Mouse (Mus musculus): ENCODE results near the gene Mta1.
A peak's percentile ranks its signal among the peaks of the same experiment; 100 is the strongest.

Mta1 gene

DNA sequence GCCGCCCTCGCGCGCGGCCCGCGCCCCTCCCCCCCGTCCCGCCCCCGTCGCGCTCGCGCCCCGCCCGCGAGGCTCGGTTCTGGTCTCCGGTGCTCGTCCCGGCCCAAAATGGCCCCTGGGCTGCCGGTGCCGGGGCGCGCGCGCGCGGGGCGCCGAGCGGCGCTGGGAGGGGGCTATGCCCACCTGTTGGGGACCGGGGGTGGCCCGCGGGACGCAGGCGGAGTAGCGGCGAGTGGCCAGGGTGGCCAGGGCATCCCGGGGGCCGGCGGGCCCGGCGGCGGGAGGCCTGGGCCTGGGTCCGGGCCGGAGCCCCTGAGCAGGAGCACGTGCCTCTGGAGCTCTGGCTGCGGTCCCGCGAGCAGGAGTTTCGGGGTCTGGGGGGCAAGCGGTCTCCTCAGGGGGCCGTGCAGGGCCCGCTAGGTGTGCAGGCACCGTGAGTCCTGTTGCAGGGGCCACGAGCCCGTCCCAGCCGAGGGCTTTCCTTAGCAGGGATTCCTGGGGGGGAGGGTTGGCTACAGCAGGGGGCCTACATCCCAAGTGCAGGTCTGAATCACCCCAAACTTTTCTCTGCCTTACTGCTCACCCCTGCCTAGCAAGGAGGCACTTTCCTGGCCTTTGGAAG, 563 bp downstream of the Mta1 start:
- no peak for DNase-seq (ENCODE audit: low read depth)

DNA sequence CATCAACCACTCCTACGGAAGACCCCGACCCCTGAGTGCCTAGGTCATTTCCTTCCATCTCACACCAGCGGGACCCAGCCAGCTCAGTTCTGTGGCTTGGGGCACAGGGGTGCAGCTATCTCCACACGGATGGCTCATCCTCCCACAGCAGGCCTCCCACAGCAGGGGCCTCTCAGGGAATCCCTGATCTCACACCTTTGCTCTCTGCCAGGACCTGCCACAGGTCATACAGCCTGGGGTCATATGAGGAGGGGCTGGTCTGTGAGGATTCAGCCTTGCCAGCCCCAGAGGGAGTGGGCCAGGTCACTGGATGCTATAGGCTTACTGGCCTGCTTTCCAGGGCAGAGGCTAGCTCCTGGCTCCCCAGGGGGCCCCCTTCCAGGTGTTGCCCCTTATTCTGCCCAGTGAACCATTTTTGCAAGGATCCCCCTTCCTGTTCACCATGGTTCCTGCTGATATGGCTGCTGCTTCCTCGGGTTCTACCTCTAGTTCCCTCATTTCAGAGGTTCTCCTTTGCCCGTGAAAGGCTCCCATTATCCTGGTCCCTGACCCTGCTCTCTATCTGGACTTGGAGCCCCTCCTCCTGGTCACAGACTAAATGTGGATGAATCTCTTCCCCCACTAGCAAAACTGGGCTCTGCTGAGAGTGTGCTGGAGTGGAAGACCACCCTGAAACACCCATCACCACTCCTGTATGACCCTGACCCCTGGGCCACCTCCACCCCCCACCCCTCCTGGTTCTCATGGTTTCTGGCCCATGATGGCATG, 1.6 kb downstream of the Mta1 start:
- no peak for DNase-seq (ENCODE audit: low read depth)

DNA sequence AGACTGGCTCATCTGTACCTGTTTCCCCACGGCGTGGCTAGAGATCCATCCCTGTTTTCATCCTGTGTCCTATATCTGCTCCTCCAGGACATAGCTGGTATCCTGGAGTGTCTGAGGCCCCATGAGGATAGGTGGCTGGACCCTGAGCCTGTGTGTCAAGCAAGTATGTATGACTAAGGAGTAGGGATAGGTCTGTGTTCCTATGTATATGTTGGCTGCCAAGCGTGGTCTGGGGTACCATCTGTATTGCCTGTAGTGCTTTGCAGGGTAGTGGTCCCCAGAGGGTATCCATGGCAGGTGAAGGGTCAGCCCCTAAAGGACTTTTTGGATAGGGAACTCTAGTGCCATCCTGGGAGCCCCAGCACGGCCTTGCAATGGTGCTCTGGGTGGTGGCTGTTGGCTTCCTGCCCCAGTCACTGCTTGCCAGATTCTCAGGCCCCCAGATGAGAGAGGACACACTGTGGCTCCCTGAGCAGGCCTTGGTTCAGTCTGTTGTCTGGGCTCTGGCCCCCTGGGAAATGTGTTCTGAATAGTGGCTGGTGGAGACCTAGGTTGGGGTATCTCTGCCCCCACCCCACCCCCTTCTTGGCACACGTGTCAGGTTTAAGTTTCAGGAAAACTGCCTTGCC, 2.5 kb downstream of the Mta1 start:
- no peak for DNase-seq (ENCODE audit: low read depth)

DNA sequence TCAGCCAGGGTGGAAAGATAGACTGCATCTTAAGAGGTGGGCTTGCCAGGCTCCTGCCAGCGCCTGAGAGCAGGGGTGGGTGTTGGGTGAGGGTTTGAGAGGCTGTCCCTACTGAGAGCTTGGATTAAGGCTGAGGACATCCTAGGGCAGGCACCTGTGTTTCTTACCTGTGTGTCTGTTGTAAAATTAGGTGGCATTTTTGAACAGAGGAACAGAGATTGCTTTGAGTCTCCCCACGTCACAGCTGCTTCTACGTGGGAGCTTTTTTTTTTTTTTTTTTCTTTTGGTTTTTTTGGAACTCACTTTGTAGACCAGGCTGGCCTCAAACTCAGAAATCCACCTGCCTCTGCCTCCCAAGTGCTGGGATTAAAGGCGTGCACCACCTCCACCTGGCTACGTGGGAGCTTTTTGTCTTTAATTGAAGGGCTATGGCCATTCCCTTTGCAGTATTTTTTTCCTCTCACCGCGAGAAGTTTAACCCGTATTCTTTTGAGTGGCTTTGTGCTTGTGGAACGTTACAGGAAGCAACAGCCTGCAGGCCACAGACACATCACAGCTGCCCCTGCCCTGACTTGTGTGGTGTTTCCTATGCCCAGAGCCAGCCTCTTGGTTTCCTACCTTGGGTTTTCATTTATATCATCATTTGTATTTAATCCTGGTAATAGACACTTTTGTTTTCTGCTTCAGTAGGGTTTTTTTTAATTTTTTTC, 3.3 kb downstream of the Mta1 start:
- no peak for DNase-seq (ENCODE audit: low read depth)

DNA sequence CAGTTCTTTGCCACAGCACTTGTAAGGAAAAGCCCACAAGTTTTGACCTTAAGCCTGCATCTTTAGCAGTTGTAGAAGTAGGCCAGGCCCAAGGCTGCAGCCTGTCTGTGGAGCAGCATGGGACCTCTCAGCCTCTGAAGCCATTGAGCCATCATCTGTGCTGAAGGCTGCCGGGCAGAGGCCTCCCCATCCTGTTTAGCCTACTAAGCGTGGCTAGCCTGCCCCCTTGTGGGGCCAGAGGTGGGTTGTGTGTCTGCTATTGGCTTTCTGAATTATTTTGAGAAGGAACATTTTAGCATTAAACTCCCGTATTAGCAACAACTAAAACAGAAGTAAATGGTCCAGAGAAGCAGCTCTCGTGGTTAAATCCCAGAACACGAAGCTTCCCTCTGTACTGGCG, 4.4 kb downstream of the Mta1 start:
- DNase-seq (ENCODE audit: low read depth): peak; percentile 55

DNA sequence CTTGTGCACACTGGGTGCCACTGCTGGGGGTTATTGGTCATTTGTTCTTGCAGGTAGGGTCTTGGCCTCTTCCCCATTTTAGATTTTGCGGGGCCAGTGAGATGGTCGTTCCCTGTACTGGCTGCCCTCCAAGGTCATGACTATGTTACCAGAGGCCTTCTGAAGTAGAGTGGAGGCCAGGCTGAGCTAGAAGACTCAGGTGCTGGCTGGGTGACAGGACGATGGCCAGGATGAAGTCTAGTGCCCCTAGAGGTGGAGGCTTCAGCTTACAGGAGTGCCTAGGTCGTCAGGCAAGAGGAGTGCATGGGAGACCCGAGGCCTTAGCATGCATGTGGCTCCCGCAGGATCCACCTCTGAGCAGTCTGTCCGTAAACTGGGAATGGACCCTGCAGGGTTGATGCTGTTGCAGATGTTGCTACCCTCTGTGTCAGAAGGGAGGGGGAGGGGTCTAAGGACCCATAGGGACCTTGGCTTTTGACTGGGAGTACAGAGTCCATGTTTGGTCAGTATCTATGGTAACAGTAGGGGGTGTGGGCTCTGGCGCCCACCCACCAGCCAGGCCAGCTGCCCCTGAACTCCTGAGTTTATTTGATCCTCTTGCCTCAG, 5.9 kb downstream of the Mta1 start:
- DNase-seq (ENCODE audit: low read depth): no peak

DNA sequence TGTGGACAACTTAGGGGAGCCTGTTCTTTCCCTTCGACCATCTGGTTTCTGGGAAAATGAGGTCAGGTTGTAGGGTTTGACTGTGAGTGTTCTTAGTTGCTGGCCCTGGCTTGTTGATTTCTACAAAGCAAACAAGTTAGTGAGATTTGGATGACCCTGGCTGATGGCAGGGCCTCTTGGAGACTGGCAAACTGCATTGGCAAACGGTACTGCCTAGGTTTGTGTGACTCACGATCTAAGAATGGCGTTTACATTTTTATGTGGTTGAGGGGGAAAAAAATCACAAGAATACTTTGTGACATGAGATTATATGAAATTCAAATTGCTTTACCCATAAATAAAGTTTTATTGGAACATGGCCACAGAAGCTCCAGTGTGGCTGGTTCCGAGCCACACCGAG, 8.3 kb downstream of the Mta1 start:
- no peak for DNase-seq (ENCODE audit: low read depth)

DNA sequence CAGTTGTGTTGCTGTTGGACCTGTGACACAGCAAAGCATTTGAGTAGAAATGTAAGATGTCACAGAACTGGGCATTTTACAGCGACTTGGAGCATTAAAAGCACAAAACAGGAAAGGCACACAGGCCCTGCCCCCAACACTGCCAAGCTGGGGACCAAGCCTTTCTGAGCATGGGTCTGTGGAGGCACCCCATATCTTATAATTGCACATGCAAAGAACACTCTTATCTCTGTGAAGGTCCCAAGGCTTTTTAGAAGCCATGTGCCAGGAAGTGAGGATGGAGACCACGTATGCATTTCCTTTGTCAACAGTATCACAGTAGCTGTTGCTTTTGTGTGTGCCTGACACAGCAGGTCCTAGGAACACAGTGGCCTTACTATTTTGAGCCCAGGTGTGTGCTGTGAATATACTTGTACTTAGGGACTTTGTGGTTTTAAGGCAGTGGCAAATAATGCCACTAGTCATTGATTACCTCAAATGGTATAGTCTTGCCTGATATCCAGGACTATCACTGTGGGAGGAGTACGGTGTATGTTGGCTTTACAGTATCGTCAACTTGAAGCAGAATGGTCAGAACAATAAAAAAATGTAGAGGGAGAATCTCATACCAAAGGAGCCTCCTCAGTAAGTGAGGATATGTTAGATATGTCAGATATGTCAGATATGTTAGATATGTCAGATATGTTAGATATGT, 9.5 kb downstream of the Mta1 start:
- peak; percentile 28 for DNase-seq (ENCODE audit: low read depth)

DNA sequence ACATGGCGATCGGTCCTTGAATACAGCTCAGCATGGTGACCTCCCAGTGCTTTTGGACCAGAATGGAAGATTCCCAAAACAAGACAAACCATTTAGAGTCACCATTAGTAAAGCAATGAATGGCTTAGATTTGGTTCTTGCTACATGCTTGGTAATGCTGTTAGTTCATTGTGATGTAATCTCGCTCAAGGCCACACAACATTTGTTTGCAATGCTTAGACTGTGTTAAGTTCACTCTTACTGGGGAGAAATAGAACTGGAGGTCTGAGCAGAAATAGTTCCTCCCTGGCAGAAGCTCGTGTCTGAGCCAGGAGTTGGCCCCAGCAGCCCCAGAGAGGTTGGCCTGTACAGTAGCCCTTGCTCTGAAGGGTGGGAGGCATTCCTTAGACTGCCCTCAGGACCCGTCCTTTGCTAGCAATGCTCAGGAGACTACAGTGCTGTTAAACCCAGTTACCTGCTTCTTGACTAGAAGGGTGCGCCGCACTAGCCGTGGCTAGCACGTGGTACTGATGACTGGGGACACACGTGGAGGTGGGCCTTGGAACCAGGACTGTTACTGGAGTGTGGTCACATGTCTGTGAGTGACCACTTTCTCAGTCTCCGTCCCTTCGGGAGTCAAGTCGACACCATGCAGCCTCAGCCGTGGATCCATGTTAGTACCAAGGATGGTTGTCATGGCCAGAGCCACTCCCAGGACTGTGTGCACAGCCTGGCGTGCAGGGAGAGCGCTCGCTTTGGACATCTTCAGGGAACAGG, 10.6 kb downstream of the Mta1 start:
- DNase-seq (ENCODE audit: low read depth): no peak

DNA sequence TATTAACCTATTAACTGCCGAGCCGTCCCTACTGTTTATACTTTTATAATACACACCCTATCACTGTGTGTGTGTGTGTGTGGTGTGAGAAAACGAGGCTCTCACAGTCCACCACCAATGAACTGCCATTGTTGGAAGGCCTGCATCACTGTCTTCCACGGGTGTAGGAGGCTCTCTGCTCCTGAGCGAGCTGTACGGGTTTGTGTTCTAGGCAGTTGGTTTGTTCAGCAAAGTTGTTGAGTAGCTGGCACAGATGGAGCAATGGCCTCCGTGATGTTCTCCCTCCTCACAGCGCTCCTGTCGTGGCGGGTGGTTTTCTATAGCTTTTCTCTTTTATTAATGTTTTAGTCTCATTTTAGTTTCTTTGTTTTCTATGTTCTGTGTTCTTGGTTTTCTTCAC, 11.7 kb downstream of the Mta1 start:
- no peak for DNase-seq (ENCODE audit: low read depth)

DNA sequence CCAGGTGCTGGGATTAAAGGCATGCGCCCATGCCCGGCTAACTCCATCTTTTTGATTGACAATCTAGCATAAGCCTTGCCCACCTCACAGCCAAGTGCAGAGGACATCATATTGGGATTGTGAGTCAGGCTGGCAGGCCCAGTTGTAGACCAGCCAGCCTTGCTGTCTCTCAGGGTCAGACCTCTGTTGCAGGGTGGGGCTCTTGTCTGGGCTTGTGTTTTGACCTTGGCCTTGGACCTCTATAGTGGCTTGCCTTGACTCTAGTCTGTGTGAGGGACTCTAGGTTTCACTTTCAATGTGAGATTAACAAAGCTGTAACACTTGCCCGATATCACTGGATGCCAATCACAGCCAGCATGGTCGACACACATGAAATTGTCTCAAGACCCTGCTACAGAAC, 16.1 kb downstream of the Mta1 start:
- DNase-seq (ENCODE audit: low read depth): no peak

DNA sequence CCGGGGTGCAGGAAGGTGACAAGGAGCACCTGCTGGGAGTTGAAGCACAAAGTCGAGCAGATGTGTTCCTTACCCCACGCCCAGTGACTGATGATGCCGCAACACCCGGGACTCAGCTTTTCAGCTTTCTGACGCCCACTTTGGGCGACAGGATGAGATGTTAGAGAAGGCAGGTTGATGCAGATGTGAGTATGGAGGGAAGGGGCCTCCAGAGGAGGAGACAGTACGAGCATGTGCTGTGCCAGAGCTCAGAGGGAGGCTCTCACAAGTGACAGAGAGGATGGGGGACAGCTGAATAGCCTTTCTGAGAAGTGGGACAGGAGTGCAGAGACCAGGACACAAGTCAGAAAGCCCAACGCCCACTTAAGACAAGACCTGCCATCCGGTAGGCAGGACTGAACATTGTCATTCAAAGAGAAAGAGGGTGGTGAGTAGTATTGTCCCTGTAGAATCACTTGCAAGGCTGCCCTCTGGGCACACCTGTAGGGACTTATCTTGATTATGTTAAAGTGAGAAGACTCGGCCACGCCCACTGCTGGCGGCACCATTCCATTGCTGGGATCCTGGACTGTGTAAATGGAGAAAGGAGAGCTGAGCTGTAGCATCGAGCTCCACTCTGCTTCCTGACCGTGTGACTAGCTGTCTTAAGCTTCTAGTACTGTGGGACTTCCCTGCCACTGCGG, 16.9 kb downstream of the Mta1 start:
- DNase-seq (ENCODE audit: low read depth): no peak

DNA sequence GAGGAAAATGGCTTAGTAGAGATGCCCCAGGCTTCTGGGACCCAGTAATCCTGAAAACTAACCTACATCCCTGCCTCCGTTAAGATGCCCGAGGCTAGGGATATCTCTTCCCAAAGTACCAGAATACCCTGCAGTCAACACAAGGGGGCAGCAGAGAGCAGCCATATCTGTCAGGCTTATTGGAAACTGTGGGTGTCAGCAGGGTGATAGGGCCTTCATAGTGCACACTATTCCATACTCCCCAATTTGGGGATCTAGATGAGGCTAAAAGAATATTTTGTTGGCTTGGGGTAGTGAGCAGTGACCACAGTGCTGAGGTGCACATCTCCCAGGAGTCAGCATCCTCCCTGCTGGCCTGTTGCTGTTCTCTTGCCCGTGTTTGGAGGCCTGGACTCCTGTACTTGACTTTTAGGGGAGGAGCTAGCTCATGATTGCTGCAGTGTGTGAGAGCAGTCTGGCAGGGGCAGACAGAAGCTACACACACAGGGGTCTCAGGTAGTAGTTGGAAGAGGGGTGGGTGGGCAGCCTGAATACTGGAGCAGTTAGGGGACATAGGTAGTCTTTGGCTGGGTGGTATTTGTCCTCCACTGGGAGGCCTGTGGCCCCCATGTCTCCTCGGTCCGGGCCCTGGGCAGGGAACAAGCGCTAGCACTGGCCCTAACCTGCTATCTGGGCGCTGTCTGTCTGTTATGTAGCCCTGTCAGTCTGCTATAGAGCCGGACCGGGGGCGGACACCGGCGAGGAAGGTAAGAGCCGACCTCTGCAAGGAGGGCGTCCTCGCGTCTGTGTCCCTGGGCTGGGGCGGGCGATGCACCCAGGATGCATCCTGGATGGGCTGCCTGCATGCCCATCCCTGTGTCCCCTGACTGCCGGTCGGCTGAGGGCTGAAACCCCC, 21.7 kb downstream of the Mta1 start:
- peak; percentile 65 for DNase-seq (ENCODE audit: low read depth)

DNA sequence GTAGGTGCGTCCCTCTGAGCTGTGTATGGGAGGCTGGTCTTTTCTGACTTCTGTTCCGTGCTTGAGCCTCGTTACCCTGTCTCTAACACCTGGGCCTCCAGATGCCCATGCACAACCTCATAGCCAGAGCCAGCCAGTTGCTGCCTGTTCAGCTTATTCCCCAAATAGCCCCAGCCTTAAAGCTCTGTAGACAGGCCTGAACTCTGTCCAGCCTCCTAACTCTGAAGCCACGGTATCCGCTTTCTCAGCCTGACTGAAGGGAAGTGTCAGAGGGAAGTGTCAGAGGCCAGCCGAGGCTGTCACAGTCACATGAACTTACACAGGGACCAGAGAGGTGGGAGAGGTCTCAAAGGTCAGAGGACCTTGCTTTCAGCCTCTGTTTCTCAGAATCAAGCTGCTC, 26.6 kb downstream of the Mta1 start:
- no peak for DNase-seq (ENCODE audit: low read depth)

DNA sequence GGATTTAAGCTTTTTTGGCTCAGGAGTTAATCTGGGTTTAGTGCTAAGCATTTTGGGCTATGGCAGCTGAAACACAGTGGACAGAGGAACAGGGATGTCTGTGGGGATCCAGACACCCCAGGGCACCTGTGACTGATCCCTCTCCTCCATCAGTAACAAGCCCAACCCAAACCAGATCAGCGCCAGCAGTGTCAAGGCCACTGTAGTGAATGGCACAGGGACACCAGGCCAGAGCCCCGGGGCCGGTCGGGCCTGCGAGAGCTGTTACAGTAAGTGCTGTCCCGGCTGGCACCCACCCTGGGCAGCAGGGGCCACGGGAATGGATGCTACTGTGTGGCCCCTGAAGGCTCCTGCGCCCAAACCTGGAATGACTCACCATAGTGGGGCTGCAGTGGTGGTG, 32.7 kb downstream of the Mta1 start:
- no peak for DNase-seq (ENCODE audit: low read depth)

DNA sequence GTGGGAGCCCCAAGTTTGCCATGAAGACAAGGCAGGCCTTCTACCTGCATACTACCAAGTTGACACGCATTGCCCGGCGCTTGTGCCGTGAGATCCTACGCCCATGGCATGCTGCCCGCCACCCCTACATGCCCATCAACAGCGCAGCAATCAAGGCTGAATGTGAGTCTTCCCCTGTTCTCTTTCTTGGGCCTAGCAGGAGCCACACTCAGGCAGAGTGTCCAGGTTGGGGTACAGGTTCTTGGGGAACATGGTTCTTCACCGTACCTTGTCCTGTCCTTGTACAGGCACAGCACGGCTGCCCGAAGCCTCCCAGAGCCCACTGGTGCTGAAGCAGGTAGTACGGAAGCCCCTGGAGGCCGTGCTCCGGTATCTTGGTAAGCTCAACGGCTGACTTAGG, 33.5 kb downstream of the Mta1 start:
- no peak for DNase-seq (ENCODE audit: low read depth)

DNA sequence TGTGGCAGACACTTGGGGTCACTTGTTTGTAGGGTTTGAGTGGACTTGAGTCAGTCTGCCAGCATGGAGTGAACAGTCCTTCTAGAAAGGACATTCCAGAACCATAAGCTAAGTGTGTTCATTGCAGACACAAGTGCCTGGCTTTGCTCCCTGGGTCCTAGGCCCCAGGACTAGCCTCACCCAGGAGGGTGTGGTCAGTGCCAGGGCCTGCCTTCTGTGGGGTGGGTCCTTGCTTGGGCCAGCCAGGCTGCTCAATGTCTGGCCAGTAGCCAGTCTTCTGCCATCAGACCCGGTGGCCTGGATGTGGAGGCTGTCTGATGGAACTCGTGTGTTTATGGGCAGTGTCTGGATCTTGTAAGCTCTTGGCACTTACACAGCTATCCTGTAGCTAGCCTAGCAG, 34.5 kb downstream of the Mta1 start:
- no peak for DNase-seq (ENCODE audit: low read depth)

DNA sequence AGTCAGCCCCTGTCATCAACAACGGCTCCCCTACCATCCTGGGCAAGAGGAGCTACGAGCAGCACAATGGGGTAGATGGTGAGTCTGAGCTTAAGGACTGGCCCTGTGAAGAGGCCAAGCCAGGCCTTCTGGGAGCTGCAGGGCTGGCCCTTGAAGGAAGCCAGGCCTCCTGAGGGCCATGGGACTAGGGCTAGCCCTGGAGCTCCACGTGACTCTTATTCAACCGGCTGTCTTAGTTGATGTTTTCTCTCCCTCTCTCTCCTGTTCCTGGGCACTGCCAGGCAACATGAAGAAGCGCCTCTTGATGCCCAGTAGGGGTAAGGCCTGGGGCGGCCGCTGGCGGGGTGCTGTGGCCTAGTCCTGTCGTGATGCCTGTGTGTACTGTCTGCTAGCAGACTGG, 35.2 kb downstream of the Mta1 start:
- DNase-seq (ENCODE audit: low read depth): no peak

DNA sequence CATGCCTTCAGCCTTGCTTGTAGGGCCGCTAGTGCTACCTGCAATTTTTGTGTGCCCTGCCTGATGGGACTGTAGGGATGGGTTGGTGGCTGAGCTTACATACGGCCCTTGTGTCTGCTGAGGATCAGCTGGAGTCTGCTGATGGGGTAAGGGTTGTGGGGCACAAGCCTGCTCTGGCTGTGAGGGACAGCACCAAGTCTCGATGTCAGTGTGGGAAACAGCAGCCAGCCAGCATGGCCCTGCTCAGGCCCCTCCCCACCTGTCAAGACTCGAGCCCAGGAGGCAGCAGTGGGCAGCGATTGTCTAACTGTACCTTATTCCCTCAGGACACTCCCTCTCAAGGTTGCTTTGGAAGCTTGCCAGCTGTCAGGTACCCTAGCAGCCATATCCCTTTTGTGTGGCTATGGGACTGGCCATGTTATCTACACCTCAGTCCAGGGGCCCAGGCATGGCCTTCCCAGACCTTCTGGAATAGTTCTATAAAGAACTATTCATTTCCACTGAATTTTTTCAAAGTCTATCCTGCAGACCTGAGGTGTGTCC, 35.9 kb downstream of the Mta1 start:
- no peak for DNase-seq (ENCODE audit: low read depth)

Measured in c-Kit-positive CD71-negative TER-119-negative erythroid progenitor cells, embryonic 14.5 days (primary cell).